Mouse (Mus musculus): ENCODE results near the gene Sdhd.
A peak's percentile ranks its signal among the peaks of the same experiment; 100 is the strongest.

Sdhd gene

DNA sequence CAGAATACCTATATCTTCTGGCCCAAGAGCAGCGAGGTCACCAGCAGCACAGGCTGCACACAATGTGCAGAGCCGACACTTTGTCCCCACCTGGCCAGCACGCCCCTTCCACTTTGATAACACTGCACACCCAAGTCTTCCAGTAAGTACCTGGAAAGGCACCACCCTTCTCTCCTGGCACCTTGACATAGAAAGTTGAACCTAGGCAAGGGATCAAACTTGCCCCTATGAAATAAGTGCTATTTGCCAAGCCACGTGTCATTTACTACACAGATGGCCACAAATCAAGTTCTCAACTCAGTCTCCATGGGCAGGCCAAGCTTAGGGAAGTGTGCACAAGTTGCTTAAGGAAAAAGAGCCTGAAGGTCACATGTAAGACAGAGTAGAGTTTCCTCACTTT, 16.7 kb downstream of the Sdhd start:
- DNase-seq (ENCODE audit: low spot score), result peak; percentile 25

DNA sequence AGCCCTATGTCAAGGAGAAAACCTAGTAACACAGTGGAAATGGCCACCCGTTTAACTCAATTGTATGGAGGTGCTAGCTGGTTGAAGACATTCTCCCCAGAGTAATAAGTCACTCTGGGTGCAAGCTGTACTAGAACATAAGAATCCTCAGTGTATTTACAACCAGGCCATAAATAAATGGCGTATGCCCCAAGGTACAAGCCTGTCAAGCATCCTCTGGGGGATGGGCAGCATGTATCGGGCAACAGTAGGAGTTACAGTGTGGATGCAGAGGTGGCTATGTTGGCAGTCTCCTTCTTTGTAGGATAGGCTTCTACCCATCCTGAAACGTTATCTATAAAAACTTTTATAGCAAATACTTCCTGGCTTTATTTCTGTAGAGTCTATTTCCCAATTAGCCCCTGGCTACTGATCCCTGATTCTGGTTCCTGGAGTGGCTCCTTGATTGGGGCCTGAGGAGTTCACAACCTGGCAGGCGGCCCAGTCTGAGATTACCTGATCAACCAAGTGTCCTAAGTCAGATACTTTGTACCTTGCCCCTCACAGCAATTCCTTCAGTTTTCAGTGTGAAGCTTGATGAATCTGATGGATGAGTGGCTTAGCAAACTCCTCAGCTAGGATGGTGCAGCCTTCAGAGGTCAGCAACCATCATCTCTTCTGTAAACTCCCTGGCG, 18.3 kb downstream of the Sdhd start:
- DNase-seq (ENCODE audit: low spot score), result no peak

DNA sequence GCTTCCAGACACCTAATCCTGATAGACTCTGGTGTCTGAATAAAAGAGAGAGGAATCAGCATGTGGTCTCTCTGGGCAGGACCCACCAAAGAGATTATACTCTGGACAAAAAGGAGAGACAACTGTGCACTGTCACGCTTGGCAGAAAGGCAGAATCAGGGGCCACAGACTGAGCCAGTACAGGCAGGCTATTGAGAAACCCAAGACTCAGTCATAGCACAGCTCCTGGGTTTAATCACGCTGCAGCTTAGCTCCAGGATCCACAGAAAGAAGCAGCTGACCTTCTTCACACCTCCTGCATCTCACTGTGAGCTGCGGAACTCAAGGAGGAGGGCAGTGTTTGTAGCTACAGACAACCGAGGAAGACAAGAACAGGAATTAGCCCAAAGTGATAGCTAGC, 23.2 kb downstream of the Sdhd start:
- no peak for DNase-seq (ENCODE audit: low spot score)

GRCm38 (mm10) chr9:50569599-50570525, 33.8 kb downstream of the Sdhd start:
- no peak for DNase-seq (ENCODE audit: low spot score)

- DNase-seq (ENCODE audit: low spot score), result peak; percentile 51
Observed at GRCm38 (mm10) chr9:50567881-50568280, 35.7 kb downstream of the Sdhd start.

GRCm38 (mm10) chr9:50567372-50567771, 36.2 kb downstream of the Sdhd start:
- DNase-seq (ENCODE audit: low spot score), result no peak

DNA sequence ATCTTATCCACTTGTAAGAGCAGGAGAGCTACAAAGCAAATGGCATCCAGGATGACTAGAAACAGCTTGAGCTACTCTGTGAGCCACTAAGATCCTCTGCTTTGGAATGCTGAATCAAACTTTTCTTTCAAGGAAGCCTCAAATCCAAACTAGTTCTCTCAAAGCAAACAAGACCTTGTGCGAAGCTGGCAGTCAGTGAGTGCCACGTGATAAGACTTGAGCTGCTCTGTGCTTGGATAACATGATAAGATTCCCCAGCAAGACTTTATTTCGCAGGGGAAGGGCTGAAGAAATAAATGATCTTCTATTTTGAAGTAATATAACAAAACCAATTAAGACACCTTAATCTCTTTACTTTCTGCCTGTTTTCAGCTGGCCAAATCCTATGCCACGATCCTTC, 37.7 kb downstream of the Sdhd start:
- DNase-seq (ENCODE audit: low spot score), result no peak

GRCm38 (mm10) chr9:50565173-50565572, 38.4 kb downstream of the Sdhd start:
- DNase-seq (ENCODE audit: low spot score), result no peak

DNA sequence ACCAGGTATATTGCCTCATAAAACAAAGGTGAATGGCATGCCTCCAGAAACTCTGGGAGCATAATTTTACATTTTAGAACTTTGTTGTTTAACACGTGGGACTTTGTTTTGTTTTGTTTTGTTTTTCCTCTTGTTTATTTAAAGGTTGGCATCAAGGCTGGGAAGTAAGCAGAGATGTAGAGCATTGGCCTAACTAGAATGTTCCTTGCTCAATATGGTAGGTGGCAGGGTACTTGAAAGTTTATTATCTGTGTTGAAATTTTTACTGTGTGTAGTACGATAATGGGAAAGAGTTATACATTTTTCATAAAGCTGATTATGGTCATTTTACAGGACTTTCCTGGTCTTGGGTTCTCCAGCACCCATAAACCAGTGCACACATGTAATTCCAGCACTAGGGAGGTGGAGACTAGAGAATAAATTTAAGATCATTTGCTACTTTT, 41.7 kb downstream of the Sdhd start:
- DNase-seq (ENCODE audit: low spot score), result no peak

DNA sequence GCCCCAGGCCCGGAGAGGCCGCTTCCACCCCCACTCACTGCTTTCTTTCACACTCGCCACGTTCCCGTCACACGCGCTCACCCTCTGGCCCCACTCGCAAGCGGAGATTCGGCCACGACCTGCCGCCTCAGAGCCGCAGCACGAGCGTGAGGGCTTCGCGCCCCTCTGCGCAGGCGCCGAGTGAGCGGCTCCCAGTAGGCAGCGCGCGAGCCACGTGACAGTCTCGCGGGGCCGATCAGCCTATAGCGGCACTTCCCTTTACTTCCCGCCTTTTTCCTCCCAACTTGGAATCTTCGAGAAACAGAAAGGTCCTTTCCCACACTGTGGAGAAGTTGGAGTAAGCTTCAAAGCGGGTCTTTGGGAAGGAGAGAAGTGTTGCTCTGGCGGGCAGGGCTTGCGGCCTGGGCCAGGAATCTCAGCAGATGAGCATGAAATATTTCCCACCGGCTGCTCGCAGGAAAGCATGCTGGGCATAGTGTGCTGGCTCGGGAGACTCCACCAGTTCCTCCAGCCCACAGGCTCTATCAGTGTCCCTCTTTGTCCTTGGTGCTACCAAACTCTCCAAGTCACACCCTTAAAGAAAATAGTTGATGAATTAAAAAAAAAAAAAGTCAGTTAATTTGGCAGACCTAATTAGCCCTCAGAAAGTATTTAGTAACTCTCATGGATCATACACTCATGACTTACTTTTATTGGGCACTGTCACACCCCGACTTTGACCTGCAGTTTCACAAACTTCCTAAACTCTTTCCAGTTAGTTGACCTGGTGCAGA, 42.3 kb downstream of the Sdhd start, which contains the start of gene Tex12:
Gene Tex12, minus strand, starts transcription at position 181 of the 773 bp plus-strand sequence.
- no peak for DNase-seq (ENCODE audit: low spot score)

DNA sequence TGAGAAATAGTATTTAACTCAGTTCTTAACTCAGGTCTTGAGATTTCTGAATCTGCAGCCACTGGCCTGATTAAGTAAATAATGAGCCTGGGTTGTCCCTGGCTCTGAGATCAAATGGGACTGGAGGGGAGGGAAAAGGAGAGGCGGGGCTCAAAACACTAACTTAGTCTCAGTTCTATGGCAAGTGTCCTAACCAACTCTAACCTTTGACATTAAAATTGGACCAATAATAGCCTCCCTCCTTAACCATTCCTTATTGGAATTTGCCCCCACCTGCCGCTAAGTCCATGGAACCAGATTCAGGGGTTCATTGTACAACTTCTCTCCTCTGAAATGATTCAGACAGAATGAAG, 48.5 kb downstream of the Sdhd start, which contains the start of gene Bco2:
Gene Bco2, minus strand, starts transcription at position 88 of the 353 bp plus-strand sequence.
- peak; percentile 18 for DNase-seq (ENCODE audit: low spot score)

DNA sequence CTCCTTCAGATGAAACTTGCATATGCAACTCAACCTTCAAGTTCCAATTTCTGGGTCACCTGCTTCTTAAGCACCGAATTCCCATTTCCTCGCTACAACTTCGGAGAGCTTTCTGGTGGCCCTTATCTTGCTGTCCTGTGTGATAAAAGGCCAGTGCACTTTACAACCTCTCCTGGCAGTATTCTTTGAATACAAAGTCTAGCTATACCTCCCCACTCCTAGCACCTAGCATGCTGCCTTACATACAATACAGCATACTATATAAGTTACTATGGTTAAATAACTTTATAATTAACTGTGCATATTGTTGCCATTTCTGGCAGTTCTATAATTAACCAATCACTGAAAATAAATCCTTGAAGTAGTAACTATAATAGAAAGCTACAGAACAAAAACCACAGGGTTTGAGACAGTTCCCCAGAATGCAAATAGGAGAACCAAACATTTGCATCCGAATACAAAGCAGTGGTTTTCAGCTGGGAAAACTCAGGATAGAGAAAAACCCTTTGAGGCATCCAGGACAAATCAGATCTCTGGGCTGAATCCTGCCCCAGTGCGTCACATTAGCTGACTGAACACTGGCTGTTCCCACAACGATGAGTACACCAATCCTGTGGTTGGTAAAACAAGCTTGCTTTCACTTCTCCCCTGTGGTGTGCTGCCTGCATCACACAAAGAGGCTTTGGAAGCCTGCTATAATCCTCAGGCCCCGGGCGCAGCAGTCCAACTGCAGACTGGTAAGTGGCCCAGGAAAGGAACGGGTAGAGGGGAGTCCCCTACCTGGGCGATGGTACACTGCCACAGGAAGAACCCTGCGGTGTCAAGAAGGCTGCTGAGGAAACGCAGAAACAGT, 49.1 kb downstream of the Sdhd start, which contains the start of gene Il18:
Gene Il18, plus strand, starts transcription at position 587 of the 853 bp plus-strand sequence.
- DNase-seq (ENCODE audit: low spot score), result peak; percentile 23

DNA sequence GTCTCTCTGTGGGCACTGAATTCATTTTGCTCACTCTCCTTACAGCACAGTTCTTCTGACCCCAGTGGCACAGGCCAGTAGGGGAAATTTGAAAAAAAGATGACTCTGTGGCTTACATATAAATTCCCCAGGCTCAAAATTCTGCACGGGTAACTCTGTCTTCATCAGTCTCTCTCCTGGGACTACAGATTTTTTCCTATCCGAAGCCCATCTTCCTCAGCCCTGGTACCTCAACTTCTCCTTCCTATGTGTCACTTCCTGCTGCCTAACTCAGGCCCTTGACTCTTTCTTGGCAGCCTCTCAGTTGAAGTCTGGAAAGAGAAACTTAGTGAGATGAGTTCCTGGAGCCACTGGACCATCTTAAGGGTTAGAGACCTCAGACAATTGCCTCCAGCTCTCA, 50.1 kb downstream of the Sdhd start:
- DNase-seq (ENCODE audit: low spot score), result no peak

- DNase-seq (ENCODE audit: low spot score), result no peak
Observed at GRCm38 (mm10) chr9:50552206-50552605, 51.4 kb downstream of the Sdhd start.

DNA sequence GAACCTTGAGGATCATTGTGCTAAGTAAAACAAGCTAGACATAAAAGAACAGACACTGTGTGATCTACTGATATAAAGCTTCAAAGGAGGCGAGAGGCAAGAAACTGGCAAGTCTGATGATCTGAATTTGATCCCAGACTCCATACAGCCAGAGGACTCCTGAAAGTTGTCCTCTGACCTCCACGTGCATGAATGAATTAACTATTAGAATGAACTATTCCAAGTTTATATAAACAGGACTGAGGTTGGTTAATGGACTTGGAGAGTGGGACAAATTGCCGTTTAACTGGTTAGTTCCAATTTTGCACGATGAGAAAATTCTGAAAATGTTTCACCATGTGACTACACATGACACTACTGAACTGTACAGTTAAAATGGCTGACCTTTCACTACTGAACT, 54.7 kb downstream of the Sdhd start:
- no peak for DNase-seq (ENCODE audit: low spot score)

DNA sequence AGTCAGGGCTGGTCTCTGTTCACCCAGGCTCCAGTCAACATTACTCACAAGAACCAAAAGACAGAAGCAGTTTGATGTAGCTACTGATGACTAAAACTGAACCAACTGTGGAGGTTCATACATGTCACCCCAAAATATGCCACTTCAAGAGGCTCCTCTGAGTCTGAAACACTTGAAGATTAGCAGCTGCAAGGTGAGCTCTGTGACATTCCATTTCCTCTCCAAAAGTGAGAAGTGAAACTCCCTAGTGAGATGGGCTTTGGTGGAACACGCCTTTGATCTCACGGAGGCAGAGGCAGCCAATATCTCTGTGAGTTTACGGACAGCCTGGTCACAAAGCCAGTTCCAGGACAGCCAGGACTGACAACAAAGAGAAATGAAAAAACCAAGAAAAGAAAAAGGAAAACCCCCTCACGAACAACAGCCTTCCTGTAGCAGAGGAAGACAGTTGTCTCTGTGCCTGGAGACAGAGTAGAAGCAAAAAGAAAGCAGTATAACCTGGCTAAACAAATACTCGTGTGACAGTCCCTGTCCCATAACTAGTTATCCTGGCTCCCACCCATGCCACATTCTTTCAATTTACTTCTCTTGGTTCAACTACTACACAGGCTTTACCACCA, 55.6 kb downstream of the Sdhd start:
- no peak for DNase-seq (ENCODE audit: low spot score)

All from adipocyte (in vitro differentiated cells).